Mouse (Mus musculus) midbrain, embryonic 14.5 days (tissue): ENCODE measurements at regions not wholly inside any gene's neighbourhood (a gene's known extent, or its start where the extent isn't known, plus 50 kb on each side); places are given as distances from the start of the nearest gene placed in this dataset.

Source experiments
- ATAC-seq: fragments of 200-750 bp; cut with Nextera tagmentation; 2 replicates; pipeline ENCODE4 v1.8.0; 2017; ENCODE audit warnings: moderate number of reproducible peaks, moderate library complexity; ENCODE audit not compliant: low FRiP score, low TSS enrichment
- DNase-seq: peaks from one replicate; pipeline ENCODE4 v3.0.0-alpha.2; 2015
- H3K27ac ChIP-seq: fragments of 300-500 bp; sonication (generic); replicated peaks from 2 replicates; pipeline ENCODE4 v1.5.1; 2014; ENCODE audit warnings: mild to moderate bottlenecking, low read depth, low read length, moderate library complexity
- H3K27me3 ChIP-seq: fragments of 300-500 bp; sonication (generic); 2 replicates; pipeline ENCODE4 v1.6.1; 2014; ENCODE audit warnings: low read length, control low read depth, mixed read lengths; ENCODE audit not compliant: control insufficient read depth, insufficient read depth
- H3K36me3 ChIP-seq: fragments of 300-500 bp; sonication (generic); 2 replicates; pipeline ENCODE4 v1.6.1; 2014; ENCODE audit warnings: low read length, control low read depth; ENCODE audit not compliant: control insufficient read depth, insufficient read depth
- H3K4me1 ChIP-seq: fragments of 300-500 bp; sonication (generic); 2 replicates; pipeline ENCODE4 v1.6.1; 2014; ENCODE audit warnings: mild to moderate bottlenecking, antibody characterized with exemption, low read length, control low read depth; ENCODE audit not compliant: control insufficient read depth, insufficient read depth
- H3K4me2 ChIP-seq: fragments of 300-500 bp; sonication (generic); 2 replicates; pipeline ENCODE4 v1.6.1; 2014; ENCODE audit warnings: mild to moderate bottlenecking, low read length, moderate library complexity
- H3K4me3 ChIP-seq: fragments of 300-500 bp; sonication (generic); replicated peaks from 2 replicates; pipeline ENCODE4 v1.5.1; 2014; ENCODE audit warnings: low read depth, low read length
- H3K9ac ChIP-seq: fragments of 300-500 bp; sonication (generic); replicated peaks from 2 replicates; pipeline ENCODE4 v1.6.1; 2014; ENCODE audit warnings: mild to moderate bottlenecking, low read length, moderate library complexity
- H3K9me3 ChIP-seq: fragments of 300-500 bp; sonication (generic); 2 replicates; pipeline ENCODE4 v1.6.1; 2016; ENCODE audit warnings: low read length, control low read depth, mixed read lengths; ENCODE audit not compliant: control insufficient read depth
- WGBS: fragments of 180-500 bp; shearing (Covaris S2); extraction: QIAGEN DNeasy Blood & Tissue Kit; methylation state at CpG from one replicate; pipeline ENCODE4 v1.1.7; 2014; 5-methylcytosine and 5-hydroxymethylcytosine counted together

DNA sequence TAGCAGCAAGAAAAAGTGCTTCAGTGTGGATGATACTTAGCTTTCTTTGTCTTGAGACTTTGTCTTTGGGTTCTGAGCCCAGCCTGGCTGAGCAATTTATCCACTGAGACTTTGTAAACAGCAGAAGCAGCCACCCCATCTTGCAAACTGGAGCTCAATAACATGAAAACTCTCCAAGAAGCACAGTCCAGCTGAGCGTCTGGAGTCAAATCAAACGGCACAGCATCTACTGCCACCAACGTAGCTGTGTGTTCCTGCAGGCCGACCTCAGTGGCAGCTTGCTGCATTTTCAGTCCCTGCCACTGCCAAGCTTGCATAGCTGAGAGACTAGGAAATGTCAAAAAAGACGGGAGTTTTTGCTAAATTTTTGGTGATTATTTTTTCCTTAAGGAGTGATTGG lies 68.8 kb upstream of the Galnt17 start:
- Histone ChIP-seq H3K9me3 (no peaks in the 10 kb centered on the region), H3K27me3 (no peaks in the 10 kb centered on the region), H3K4me2 (no peak overlapping the region), H3K9ac (no peak overlapping the region), H3K4me3 (no peak overlapping the region), H3K27ac (no peak overlapping the region), H3K4me1 (no peaks in the 10 kb centered on the region), H3K36me3 (no peaks in the 10 kb centered on the region)
- ATAC-seq: no peak
- WGBS: 81% methylated on average over 5 of the region's 5 CpGs
- DNase-seq: no peak

DNA sequence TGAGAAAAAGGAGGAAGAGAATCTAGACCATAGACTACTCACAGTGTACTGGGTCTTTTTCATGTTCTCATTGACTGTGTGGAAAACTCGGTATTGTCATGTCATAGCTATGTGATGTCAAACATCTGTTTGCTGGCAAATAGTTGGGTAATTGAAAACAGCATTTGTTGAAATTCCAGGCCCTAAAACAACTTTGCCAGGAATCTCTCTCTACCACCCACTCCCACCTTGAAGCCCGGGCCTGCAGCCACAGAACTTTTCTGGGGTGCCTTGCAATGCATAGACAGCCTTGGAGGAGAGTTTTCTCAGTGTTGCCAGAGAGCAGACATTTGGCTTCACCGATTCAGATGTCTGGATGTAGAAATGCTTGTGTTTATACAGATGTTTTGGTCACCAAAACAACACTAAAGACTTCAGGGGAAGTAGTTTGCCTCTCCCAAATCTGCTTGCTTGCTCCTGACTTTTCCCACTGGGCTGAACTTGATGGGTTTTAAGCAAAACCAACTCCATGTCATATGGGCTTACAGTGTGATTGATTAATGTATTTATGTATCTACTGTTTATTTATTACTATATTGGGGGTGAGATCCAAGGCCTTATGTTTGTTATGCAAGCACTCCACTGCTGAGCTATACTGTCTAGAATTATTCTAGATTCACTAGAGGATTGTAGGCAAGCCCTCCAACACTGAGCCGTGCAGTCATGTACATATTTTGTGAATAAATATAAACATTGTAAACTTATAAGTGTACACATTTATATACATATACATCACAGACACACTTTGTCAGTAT lies 63.2 kb upstream of the Galnt17 start:
- no peak for DNase-seq
- Histone ChIP-seq H3K4me3 (no peak overlapping the region), H3K27me3 (no peaks in the 10 kb centered on the region), H3K9ac (no peak overlapping the region), H3K27ac (no peak overlapping the region), H3K4me1 (no peaks in the 10 kb centered on the region), H3K4me2 (no peak overlapping the region), H3K36me3 (no peaks in the 10 kb centered on the region), H3K9me3 (no peaks in the 10 kb centered on the region)
- ATAC-seq: no peak
- 85% methylated on average over 4 of the region's 4 CpGs for WGBS

DNA sequence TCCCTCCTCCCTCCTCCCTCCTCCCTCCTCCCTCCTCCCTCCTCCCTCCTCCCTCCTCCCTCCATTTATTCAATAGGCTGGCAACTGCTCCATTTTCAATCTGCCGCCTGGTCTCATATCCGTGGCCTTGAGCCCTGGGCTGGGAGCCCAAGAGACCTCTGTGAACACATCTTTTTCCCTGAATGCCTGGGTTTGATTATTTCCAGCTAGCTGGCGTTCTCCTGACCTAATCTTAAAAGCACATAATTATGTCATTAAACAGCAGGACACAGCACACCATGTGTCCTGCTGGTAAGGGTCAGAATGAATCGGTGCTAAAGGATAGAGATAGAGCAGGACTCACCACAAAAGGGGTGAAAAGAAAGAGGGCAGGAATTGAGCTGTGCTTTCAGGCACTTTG lies 59.2 kb upstream of the Galnt17 start:
- Histone ChIP-seq H3K9ac (no peak overlapping the region), H3K4me1 (no peaks in the 10 kb centered on the region), H3K4me3 (no peak overlapping the region), H3K4me2 (no peak overlapping the region), H3K27ac (no peak overlapping the region), H3K27me3 (no peaks in the 10 kb centered on the region), H3K9me3 (no peaks in the 10 kb centered on the region), H3K36me3 (no peaks in the 10 kb centered on the region)
- ATAC-seq: no peak
- DNase-seq: peak; percentile 19
- WGBS: 12% methylated on average over 4 of the region's 4 CpGs

DNA sequence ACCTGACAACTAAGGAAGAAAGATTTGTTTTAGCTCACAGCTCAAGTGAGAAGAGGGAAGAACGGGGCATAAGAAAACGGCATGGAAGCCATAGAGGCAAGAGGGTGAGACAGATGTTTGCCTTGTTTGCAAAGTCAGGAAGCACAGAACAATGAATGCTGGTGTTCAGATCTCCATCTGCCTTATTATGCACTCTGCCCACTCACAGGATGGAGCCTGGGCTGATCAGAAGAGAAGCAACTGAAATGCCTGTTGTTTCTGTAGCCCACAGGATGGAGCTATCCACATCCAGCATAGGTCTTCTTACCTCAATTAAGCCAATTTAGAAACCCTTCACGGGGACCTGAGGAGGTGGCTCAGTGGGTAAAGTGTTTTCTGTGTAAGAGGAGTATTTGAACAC lies 51.5 kb upstream of the Galnt17 start:
- 92% methylated on average over 3 of the region's 3 CpGs for WGBS
- Histone ChIP-seq H3K27me3 (no peaks in the 10 kb centered on the region), H3K4me3 (no peak overlapping the region), H3K27ac (no peak overlapping the region), H3K36me3 (no peaks in the 10 kb centered on the region), H3K9ac (no peak overlapping the region), H3K9me3 (no peaks in the 10 kb centered on the region), H3K4me2 (no peak overlapping the region), H3K4me1 (no peaks in the 10 kb centered on the region)
- ATAC-seq: no peak
- DNase-seq: no peak
